Mouse (Mus musculus) stomach, postnatal 0 days (tissue): ENCODE data around the gene Kmt5b.

Experiments used
- CTCF ChIP-seq: IDR thresholded peaks from 2 replicates; pipeline ENCODE4 v1.5.1; 2016; ENCODE audit warnings: antibody characterized with exemption, low read depth, mild to moderate bottlenecking, moderate library complexity
- EP300 ChIP-seq: optimal IDR thresholded peaks from 2 replicates; pipeline ENCODE3; 2016; ENCODE audit warnings: antibody characterized with exemption

DNA sequence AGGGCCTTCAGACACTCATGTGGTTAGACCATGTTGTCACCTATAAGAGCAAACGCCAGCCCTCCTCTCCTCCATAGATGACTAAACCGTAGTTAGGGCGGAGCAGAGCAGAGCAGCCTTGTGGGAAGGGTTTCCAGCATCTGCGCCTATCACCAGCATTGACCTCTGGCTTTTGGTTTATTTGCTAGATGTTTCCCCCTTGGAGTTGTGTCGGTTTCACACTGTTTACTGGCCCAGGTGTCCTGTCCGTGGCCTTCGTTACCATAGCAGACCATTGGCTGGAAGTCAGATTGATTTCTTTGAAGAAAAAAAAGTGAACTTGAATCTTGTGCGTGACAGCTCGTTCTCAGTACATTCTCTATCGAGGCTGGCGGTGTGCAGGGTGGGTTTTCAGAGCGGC is 48.6 kb downstream of the Kmt5b start:
- TF ChIP-seq CTCF = no peak
- TF ChIP-seq EP300 = no peak
